Mouse (Mus musculus): ENCODE results near the gene Irak1bp1. TPM values are rescaled to one million over a fixed set of nuclear protein-coding genes. Genes with fewer than 3 reads are reported as not detected.

The Irak1bp1 gene
- polyA plus RNA-seq, 1 experiment, result 3.5 TPM

- H3K4me1 ChIP-seq (ENCODE audit: control insufficient read depth, insufficient read depth, low read length), result no peaks in the 10 kb centered on the region; the same call in 1 of the 2 replicates
- 90% methylated on average over 6 of the region's 6 CpGs for WGBS
- H3K4me3 ChIP-seq (replicated peaks; ENCODE audit: control insufficient read depth, low read depth, low read length), result no peak overlapping the region
- no peak overlapping the region; the same call in 1 of the 2 replicates for H3K27ac ChIP-seq (ENCODE audit: control insufficient read depth, insufficient read depth, low read depth, low read length, poor library complexity)
- no peak for TF ChIP-seq CTCF (IDR thresholded peaks at IDR 0.05; ENCODE audit: control insufficient read depth, insufficient read depth, low read length)
- TF ChIP-seq POLR2A (IDR thresholded peaks at IDR 0.05; ENCODE audit: borderline replicate concordance, control insufficient read depth, low read depth, low read length), result no peak
Measured at GRCm38 (mm10) chr9:82826426-82826825, 2.9 kb upstream of the Irak1bp1 start.

- Histone ChIP-seq H3K27ac (ENCODE audit: control insufficient read depth, insufficient read depth, low read depth, low read length, poor library complexity) (peak overlapping the region; percentile 3; the same call in 1 of the 2 replicates), H3K4me1 (ENCODE audit: control insufficient read depth, insufficient read depth, low read length) (no peaks in the 10 kb centered on the region; the same call in 1 of the 2 replicates), H3K4me3 (replicated peaks; ENCODE audit: control insufficient read depth, low read depth, low read length) (peak overlapping the region; percentile 88)
- under 1% methylated on average over 65 of the region's 65 CpGs for WGBS
- no peak; the same call in 1 of the 2 replicates for TF ChIP-seq CTCF (IDR thresholded peaks at IDR 0.05; ENCODE audit: control insufficient read depth, insufficient read depth, low read length)
- peak; percentile 20; the same call in 1 of the 2 replicates for TF ChIP-seq POLR2A (IDR thresholded peaks at IDR 0.05; ENCODE audit: borderline replicate concordance, control insufficient read depth, low read depth, low read length)
Measured at GRCm38 (mm10) chr9:82829693-82830430, 522 bp downstream of the Irak1bp1 start.

- Histone ChIP-seq H3K27ac (ENCODE audit: control insufficient read depth, insufficient read depth, low read depth, low read length, poor library complexity) (no peak overlapping the region), H3K4me1 (ENCODE audit: control insufficient read depth, insufficient read depth, low read length) (no peaks in the 10 kb centered on the region; the same call in 1 of the 2 replicates), H3K4me3 (replicated peaks; ENCODE audit: control insufficient read depth, low read depth, low read length) (no peak overlapping the region)
- 71% methylated on average over 4 of the region's 4 CpGs for WGBS
- TF ChIP-seq POLR2A (IDR thresholded peaks at IDR 0.05; ENCODE audit: borderline replicate concordance, control insufficient read depth, low read depth, low read length), result no peak
- no peak for TF ChIP-seq CTCF (IDR thresholded peaks at IDR 0.05; ENCODE audit: control insufficient read depth, insufficient read depth, low read length)
Measured at GRCm38 (mm10) chr9:82831891-82832290, 2.6 kb downstream of the Irak1bp1 start.

- H3K4me3 ChIP-seq (replicated peaks; ENCODE audit: control insufficient read depth, low read depth, low read length), result no peak overlapping the region
- WGBS, result 77% methylated on average over 6 of the region's 6 CpGs
- H3K27ac ChIP-seq (ENCODE audit: control insufficient read depth, insufficient read depth, low read depth, low read length, poor library complexity), result no peak overlapping the region
- TF ChIP-seq CTCF (IDR thresholded peaks at IDR 0.05; ENCODE audit: control insufficient read depth, insufficient read depth, low read length), result no peak
- no peak for TF ChIP-seq POLR2A (IDR thresholded peaks at IDR 0.05; ENCODE audit: borderline replicate concordance, control insufficient read depth, low read depth, low read length)
- H3K4me1 ChIP-seq (ENCODE audit: control insufficient read depth, insufficient read depth, low read length), result no peaks in the 10 kb centered on the region
Measured at GRCm38 (mm10) chr9:82835921-82836320, 6.6 kb downstream of the Irak1bp1 start.

- no peak for TF ChIP-seq CTCF (IDR thresholded peaks at IDR 0.05; ENCODE audit: control insufficient read depth, insufficient read depth, low read length)
- TF ChIP-seq POLR2A (IDR thresholded peaks at IDR 0.05; ENCODE audit: borderline replicate concordance, control insufficient read depth, low read depth, low read length), result no peak
- 63% methylated on average over 4 of the region's 4 CpGs for WGBS
- no peaks in the 10 kb centered on the region for H3K4me1 ChIP-seq (ENCODE audit: control insufficient read depth, insufficient read depth, low read length)
- no peak overlapping the region for H3K4me3 ChIP-seq (replicated peaks; ENCODE audit: control insufficient read depth, low read depth, low read length)
- H3K27ac ChIP-seq (ENCODE audit: control insufficient read depth, insufficient read depth, low read depth, low read length, poor library complexity), result no peak overlapping the region
Measured at GRCm38 (mm10) chr9:82842671-82843070, 13.3 kb downstream of the Irak1bp1 start.

GRCm38 (mm10) chr9:82854040-82854439, 24.7 kb downstream of the Irak1bp1 start:
- TF ChIP-seq POLR2A (IDR thresholded peaks at IDR 0.05; ENCODE audit: borderline replicate concordance, control insufficient read depth, low read depth, low read length) (no peak), CTCF (IDR thresholded peaks at IDR 0.05; ENCODE audit: control insufficient read depth, insufficient read depth, low read length) (no peak)
- no peak overlapping the region for H3K4me3 ChIP-seq (replicated peaks; ENCODE audit: control insufficient read depth, low read depth, low read length)
- WGBS, result 47% methylated on average over 2 of the region's 2 CpGs
- no peaks in the 10 kb centered on the region; the same call in 1 of the 2 replicates for H3K4me1 ChIP-seq (ENCODE audit: control insufficient read depth, insufficient read depth, low read length)
- no peak overlapping the region for H3K27ac ChIP-seq (ENCODE audit: control insufficient read depth, insufficient read depth, low read depth, low read length, poor library complexity)

- H3K4me3 ChIP-seq (replicated peaks; ENCODE audit: control insufficient read depth, low read depth, low read length), result no peak overlapping the region
- H3K4me1 ChIP-seq (ENCODE audit: control insufficient read depth, insufficient read depth, low read length), result no peaks in the 10 kb centered on the region; the same call in 1 of the 2 replicates
- TF ChIP-seq POLR2A (IDR thresholded peaks at IDR 0.05; ENCODE audit: borderline replicate concordance, control insufficient read depth, low read depth, low read length) (no peak), CTCF (IDR thresholded peaks at IDR 0.05; ENCODE audit: control insufficient read depth, insufficient read depth, low read length) (no peak)
- WGBS, result 49% methylated on average over 3 of the region's 3 CpGs
- H3K27ac ChIP-seq (ENCODE audit: control insufficient read depth, insufficient read depth, low read depth, low read length, poor library complexity), result no peak overlapping the region
Measured at GRCm38 (mm10) chr9:82854973-82855614, 25.8 kb downstream of the Irak1bp1 start.

- Histone ChIP-seq H3K4me3 (replicated peaks; ENCODE audit: control insufficient read depth, low read depth, low read length) (no peak overlapping the region), H3K27ac (ENCODE audit: control insufficient read depth, insufficient read depth, low read depth, low read length, poor library complexity) (no peak overlapping the region), H3K4me1 (ENCODE audit: control insufficient read depth, insufficient read depth, low read length) (no peaks in the 10 kb centered on the region; the same call in 1 of the 2 replicates)
- no peak for TF ChIP-seq POLR2A (IDR thresholded peaks at IDR 0.05; ENCODE audit: borderline replicate concordance, control insufficient read depth, low read depth, low read length)
- TF ChIP-seq CTCF (IDR thresholded peaks at IDR 0.05; ENCODE audit: control insufficient read depth, insufficient read depth, low read length), result no peak
- 79% methylated on average over 4 of the region's 4 CpGs for WGBS
Measured at GRCm38 (mm10) chr9:82856241-82856640, 26.9 kb downstream of the Irak1bp1 start.

Data from bone marrow, adult 2 months (tissue).